Comparison of ENCODE assay signal across 8 mouse cellular contexts in genomic region chr17:53833366-53833765, GRCm38 (mm10). TPM values are rescaled to one million over a fixed set of nuclear protein-coding genes. Genes with fewer than 3 reads are reported as not detected.
DNase-seq lines count a peak whose midpoint lies in the region; ATAC-seq lines count a peak whose summit lies in the region.
"Had no signal": no experiment of that assay in that cellular context is flagged by ENCODE, and none has a peak within 500 bp of the region (broad histone marks: within the 10 kb centered on the region; RNA-seq: fewer than 3 reads in every experiment).

No protein-coding gene starts in this region.

- ATAC-seq in inflammation-experienced regulatory T-cells, adult 6 months, result peak; percentile 46
- ATAC-seq in megakaryocyte-erythroid progenitor cell, adult 5-6 weeks (replicated peaks; ENCODE audit: low FRiP score, low TSS enrichment, poor library complexity, severe bottlenecking), result peak; percentile 67; the same call in 1 of the 2 replicates

- DNase-seq in lung, postnatal 10 days, result peak; percentile 4
- DNase-seq in lung, postnatal 4 days, result no peak
- DNase-seq in ZHBTc4 (ENCODE audit: low read depth, low spot score), result peak; percentile 63
- DNase-seq in cerebellum, adult 8-10 months, result peak; percentile 54
- no peak for DNase-seq in gastrocnemius, adult 8-10 months (ENCODE audit: low spot score in 2 of 2)

RNA-seq across cellular contexts. Expression of gene Sult1c2, which starts 12.8 kb away (rescaled TPM):
- not detected for polyA plus RNA-seq in inflammation-experienced regulatory T-cells, adult 6 months (2017; shearing (Covaris generic))
- total RNA-seq in megakaryocyte-erythroid progenitor cell, adult 5-6 weeks (2014; fragmentation: Nextera tagmentation), result not detected in 2 replicates
- total RNA-seq in megakaryocyte-erythroid progenitor cell, adult 5-6 weeks (2017), result not detected in 2 replicates
- total RNA-seq in gastrocnemius, adult 8-10 months (2022), result not detected
- polyA plus RNA-seq: midbrain, embryonic 12.5 days had no signal

Comparison
In these comparisons a context has a peak if more than half of its experiments do, and no peak if none do; other contexts are left out.
1. DNase-seq: peak in lung, postnatal 10 days (single experiment), ZHBTc4 (single experiment) and cerebellum, adult 8-10 months (single experiment); none in lung, postnatal 4 days (0 of 2) and gastrocnemius, adult 8-10 months (0 of 2).